Mouse (Mus musculus) hindbrain, postnatal 0 days (tissue): ENCODE measurements around the gene Medag. TPM values are rescaled to one million over a fixed set of nuclear protein-coding genes. Genes with fewer than 3 reads are reported as not detected.
A peak's percentile ranks its signal among the peaks of the same experiment; 100 is the strongest.

Experiments
- ATAC-seq: fragments of 200-750 bp; cut with Nextera tagmentation; 2 replicates; pipeline ENCODE4 v1.8.0; 2017; ENCODE audit warnings: mild to moderate bottlenecking, moderate TSS enrichment, moderate library complexity
- DNase-seq: peaks from one replicate; pipeline ENCODE4 v3.0.0-alpha.2; 2015; ENCODE audit warnings: low spot score
- H3K27ac ChIP-seq: fragments of 300-500 bp; sonication (generic); 2 replicates; pipeline ENCODE4 v1.5.1; 2014; ENCODE audit warnings: mild to moderate bottlenecking
- H3K27me3 ChIP-seq: fragments of 300-500 bp; sonication (generic); 2 replicates; pipeline ENCODE4 v1.6.1; 2014; ENCODE audit warnings: low read length, mixed read lengths; ENCODE audit not compliant: insufficient read depth
- H3K36me3 ChIP-seq: fragments of 300-500 bp; sonication (generic); 2 replicates; pipeline ENCODE4 v1.6.1; 2014; ENCODE audit warnings: low read length, mixed read lengths; ENCODE audit not compliant: insufficient read depth
- H3K4me1 ChIP-seq: fragments of 300-500 bp; sonication (generic); 2 replicates; pipeline ENCODE4 v1.6.1; 2014; ENCODE audit warnings: antibody characterized with exemption, low read length, mixed read lengths; ENCODE audit not compliant: insufficient read depth
- H3K4me2 ChIP-seq: fragments of 300-500 bp; sonication (generic); 2 replicates; pipeline ENCODE4 v1.6.1; 2014; ENCODE audit warnings: low read depth, mild to moderate bottlenecking, low read length, moderate library complexity, mixed read lengths
- H3K4me3 ChIP-seq: fragments of 300-500 bp; sonication (generic); 2 replicates; pipeline ENCODE4 v1.5.1; 2014; ENCODE audit warnings: low read length
- H3K9ac ChIP-seq: fragments of 300-500 bp; sonication (generic); replicated peaks from 2 replicates; pipeline ENCODE4 v1.6.1; 2014; ENCODE audit warnings: mild to moderate bottlenecking, low read length, moderate library complexity, mixed read lengths
- H3K9me3 ChIP-seq: fragments of 300-500 bp; sonication (generic); 2 replicates; pipeline ENCODE4 v1.6.1; 2016; ENCODE audit warnings: low read length, mixed read lengths
- CTCF ChIP-seq: IDR thresholded peaks from 2 replicates; pipeline ENCODE4 v1.5.1; 2016; ENCODE audit warnings: antibody characterized with exemption, control low read depth, low read depth
- WGBS: fragments of 180-500 bp; shearing (Covaris S2); extraction: QIAGEN DNeasy Blood & Tissue Kit; methylation state at CpG from one replicate; pipeline ENCODE4 v1.1.7; 2014; 5-methylcytosine and 5-hydroxymethylcytosine counted together
- polyA plus RNA-seq: library from polyadenylated mRNA; unstranded; fragments of >200 nt; fragmentation: Nextera tagmentation; extraction: Ambion mirVana; gene quantifications from 2 replicates; pipeline ENCODE4 v1.2.1, GENCODE M21; 2015
- total RNA-seq: library from RNA; depleted of rRNA; stranded (reverse); fragments of >200 nt; gene quantifications from 2 replicates; pipeline ENCODE4 v1.2.3, GENCODE M21; 2014; rRNA removed

Medag gene
- total RNA-seq (9.3 and 11.3 TPM in 2 replicates), polyA plus RNA-seq (8.3 and 9.1 TPM in 2 replicates)

GRCm38 (mm10) chr5:149411509-149412193 lies at the start of gene Medag:
Medag (plus strand) TSS chr5:149411749.
- ATAC-seq, result peak; percentile 74
- no peak for TF ChIP-seq CTCF

DNA sequence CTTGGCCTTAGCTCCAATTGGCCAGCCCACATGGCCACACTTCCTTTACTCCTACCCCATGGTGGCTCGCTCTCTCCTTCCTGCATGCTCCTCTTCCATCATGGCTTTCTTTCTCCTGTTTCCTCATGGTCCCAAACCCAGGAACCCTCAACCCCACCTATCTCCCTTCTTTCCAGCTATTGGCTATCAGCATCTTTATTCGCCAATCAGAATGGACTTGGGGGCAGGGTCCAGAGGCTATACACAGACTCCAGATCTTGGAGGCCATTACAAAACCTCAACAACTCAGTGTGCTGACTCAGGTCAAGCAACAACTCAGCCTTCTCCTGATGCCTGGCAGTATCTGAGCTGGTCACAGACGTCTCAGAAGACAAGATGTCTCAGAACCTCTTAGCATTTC lies 48.9 kb upstream of the Medag start:
- DNase-seq, result no peak
- WGBS, result 94% methylated on average over 3 of the region's 3 CpGs
- H3K4me2 ChIP-seq, result no peak overlapping the region
- no peak for TF ChIP-seq CTCF
- H3K4me1 ChIP-seq, result no peaks in the 10 kb centered on the region
- H3K9ac ChIP-seq, result no peak overlapping the region
- no peak for ATAC-seq
- no peaks in the 10 kb centered on the region for H3K9me3 ChIP-seq
- no peak overlapping the region for H3K27ac ChIP-seq
- no peak overlapping the region for H3K4me3 ChIP-seq
- no peaks in the 10 kb centered on the region for H3K36me3 ChIP-seq
- no peaks in the 10 kb centered on the region for H3K27me3 ChIP-seq

More at GRCm38 (mm10) chr5:149411509-149412193, at the start of gene Medag:
- H3K27me3 ChIP-seq, result no peaks in the 10 kb centered on the region
- WGBS, result 5% methylated on average over 38 of the region's 38 CpGs
- DNase-seq, result peak; percentile 72
- peaks cover 15% of the 10 kb centered on the region for H3K4me1 ChIP-seq
- peak within 1 kb of the TSS; percentile 40; the same call in 1 of the 2 replicates for H3K9ac ChIP-seq
- H3K36me3 ChIP-seq, result no peaks in the 10 kb centered on the region
- peak within 1 kb of the TSS; percentile 82 for H3K27ac ChIP-seq
- H3K9me3 ChIP-seq, result no peaks in the 10 kb centered on the region
- peak within 1 kb of the TSS; percentile 56 for H3K4me2 ChIP-seq
- peak within 1 kb of the TSS; percentile 29 for H3K4me3 ChIP-seq

DNA sequence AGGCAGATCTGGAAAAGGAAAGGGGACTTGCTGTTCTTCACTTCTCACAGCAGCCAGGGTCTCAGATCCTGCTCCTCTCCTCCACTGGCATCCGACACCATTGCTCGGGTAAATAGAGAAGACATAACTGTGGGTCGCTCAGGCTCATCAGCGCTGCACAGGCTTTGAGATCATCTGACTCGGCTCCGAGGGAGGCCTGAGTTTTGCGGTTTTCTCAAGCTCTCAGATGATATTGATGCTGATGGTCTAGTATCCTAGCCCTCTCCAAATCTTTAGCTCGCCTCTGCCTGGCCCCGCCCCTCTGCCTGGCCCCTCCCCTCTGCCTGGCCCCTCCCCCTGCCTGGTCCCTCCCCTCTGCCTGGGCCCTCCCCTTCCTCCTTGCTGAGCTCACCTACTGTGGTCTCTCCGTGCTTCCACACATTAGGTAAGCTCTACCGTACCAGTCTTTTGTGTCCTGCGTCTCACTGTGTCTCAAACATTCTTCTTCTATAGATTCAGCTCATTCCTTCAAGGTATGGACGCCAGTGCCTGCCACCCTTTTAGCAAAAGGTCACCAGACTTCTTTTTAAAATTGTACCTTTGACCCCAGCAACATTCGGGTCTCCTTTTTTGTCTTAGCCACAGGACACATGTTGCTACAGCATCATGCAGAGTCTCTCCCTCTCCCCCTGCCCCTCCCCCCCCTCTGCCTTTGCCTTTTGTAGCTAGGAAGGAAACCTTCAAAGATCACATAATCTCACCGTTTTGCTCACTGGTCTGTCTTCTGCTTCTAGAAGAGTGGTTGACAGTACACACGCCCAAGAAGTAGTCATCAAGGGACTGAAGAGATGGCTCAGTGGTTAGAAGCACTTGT lies 47.4 kb upstream of the Medag start:
- H3K27ac ChIP-seq, result no peak overlapping the region
- no peaks in the 10 kb centered on the region for H3K36me3 ChIP-seq
- no peaks in the 10 kb centered on the region for H3K9me3 ChIP-seq
- H3K9ac ChIP-seq, result no peak overlapping the region
- no peak for ATAC-seq
- 57% methylated on average over 16 of the region's 16 CpGs for WGBS
- H3K4me3 ChIP-seq, result no peak overlapping the region
- H3K4me2 ChIP-seq, result no peak overlapping the region
- H3K4me1 ChIP-seq, result peaks cover 4% of the 10 kb centered on the region; the same call in 1 of the 2 replicates
- no peak for TF ChIP-seq CTCF
- no peak for DNase-seq
- H3K27me3 ChIP-seq, result no peaks in the 10 kb centered on the region

GRCm38 (mm10) chr5:149367011-149367410 lies 44.5 kb upstream of the Medag start:
- no peaks in the 10 kb centered on the region for H3K36me3 ChIP-seq
- H3K9me3 ChIP-seq, result no peaks in the 10 kb centered on the region
- no peak overlapping the region for H3K9ac ChIP-seq
- no peak overlapping the region for H3K4me2 ChIP-seq
- H3K4me1 ChIP-seq, result peaks cover 9% of the 10 kb centered on the region; the same call in 1 of the 2 replicates
- H3K27ac ChIP-seq, result no peak overlapping the region
- H3K27me3 ChIP-seq, result no peaks in the 10 kb centered on the region
- DNase-seq (no peak), ATAC-seq (no peak)
- TF ChIP-seq CTCF, result no peak
- H3K4me3 ChIP-seq, result no peak overlapping the region
- WGBS, result 67% methylated on average over 2 of the region's 2 CpGs

GRCm38 (mm10) chr5:149367544-149368466 lies 43.7 kb upstream of the Medag start:
- 73% methylated on average over 7 of the region's 7 CpGs for WGBS
- H3K27ac ChIP-seq, result no peak overlapping the region
- no peaks in the 10 kb centered on the region for H3K27me3 ChIP-seq
- no peak for TF ChIP-seq CTCF
- H3K4me3 ChIP-seq, result no peak overlapping the region
- H3K9me3 ChIP-seq, result no peaks in the 10 kb centered on the region
- no peaks in the 10 kb centered on the region for H3K36me3 ChIP-seq
- H3K4me1 ChIP-seq, result peaks cover 9% of the 10 kb centered on the region; the same call in 1 of the 2 replicates
- ATAC-seq (no peak), DNase-seq (no peak)
- no peak overlapping the region for H3K9ac ChIP-seq
- H3K4me2 ChIP-seq, result no peak overlapping the region

DNA sequence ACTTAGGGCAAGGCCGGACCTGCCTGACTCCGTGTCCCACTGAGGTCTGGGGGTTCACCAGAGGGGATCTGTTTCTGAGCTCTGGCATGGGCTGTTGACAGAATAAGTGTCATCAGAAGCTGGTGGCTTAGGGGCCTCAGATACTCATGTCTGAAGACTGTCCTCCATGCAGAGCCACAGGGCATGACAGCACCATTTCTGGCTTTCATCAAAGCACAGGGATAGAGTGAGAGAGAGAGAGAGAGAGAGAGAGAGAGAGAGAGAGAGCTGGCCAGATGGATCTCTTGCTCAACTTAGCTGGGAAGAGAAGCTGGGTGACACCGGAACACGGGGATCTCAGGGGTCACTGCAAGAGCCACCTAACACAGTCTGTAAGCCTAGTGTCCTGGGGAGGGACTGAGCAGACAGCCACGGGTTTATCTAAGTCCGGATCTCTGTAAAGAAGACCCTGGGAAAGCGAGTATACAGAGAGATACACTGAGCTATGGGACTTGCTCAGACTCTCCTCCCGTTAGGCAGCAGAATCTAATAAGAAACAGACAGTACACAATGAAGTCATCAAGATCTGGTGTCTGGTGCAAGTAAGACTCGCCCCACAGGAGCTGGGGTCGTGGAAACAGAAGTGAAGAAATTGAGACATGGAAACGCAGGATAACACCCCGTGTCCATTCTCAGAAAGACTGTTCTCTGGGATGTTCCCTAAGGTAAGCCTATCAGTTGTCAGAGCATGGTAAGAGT lies 42.8 kb upstream of the Medag start:
- Histone ChIP-seq H3K9ac (no peak overlapping the region), H3K4me3 (no peak overlapping the region), H3K27me3 (no peaks in the 10 kb centered on the region), H3K36me3 (no peaks in the 10 kb centered on the region), H3K9me3 (no peaks in the 10 kb centered on the region), H3K27ac (0 out of 2 replicates have a peak overlapping the region, but pooled peaks have one; percentile 1), H3K4me2 (no peak overlapping the region), H3K4me1 (peaks cover 12% of the 10 kb centered on the region; the same call in 1 of the 2 replicates)
- no peak for TF ChIP-seq CTCF
- ATAC-seq (no peak), DNase-seq (no peak)
- 69% methylated on average over 12 of the region's 12 CpGs for WGBS
